Mouse (Mus musculus) right cerebral cortex, postnatal 25 days (tissue): Measurements from ENCODE around the gene Dkk1.
A peak's percentile ranks its signal among the peaks of the same experiment; 100 is the strongest.
"Not testable (repeated sequence)": the region's sequence is repeated elsewhere in the genome, so short reads cannot be mapped to it uniquely, and the experiment has no call there.

ENCODE experiments used
- DNase-seq: peaks from one replicate; pipeline ENCODE4 v3.0.0; 2022

Dkk1 gene

GRCm38 (mm10) chr19:30549044-30549853, at the start of gene Dkk1:
Gene Dkk1, minus strand, starts transcription at chr19:30549665.
- no peak for DNase-seq

- DNase-seq = no peak
These were observed 36.9 kb upstream of the Dkk1 start for GRCm38 (mm10) chr19:30586366-30586765.

GRCm38 (mm10) chr19:30564516-30564915, 15.1 kb upstream of the Dkk1 start:
- DNase-seq = no peak

- no peak for DNase-seq
These were observed 14.4 kb upstream of the Dkk1 start for GRCm38 (mm10) chr19:30563876-30564275.

GRCm38 (mm10) chr19:30558024-30558423, 8.6 kb upstream of the Dkk1 start:
- DNase-seq = no peak

GRCm38 (mm10) chr19:30554467-30554881, 5.0 kb upstream of the Dkk1 start:
- DNase-seq = peak; percentile 51

GRCm38 (mm10) chr19:30553740-30554139, 4.3 kb upstream of the Dkk1 start:
- DNase-seq = no peak

GRCm38 (mm10) chr19:30552260-30552659, 2.8 kb upstream of the Dkk1 start:
- no peak for DNase-seq

- no peak for DNase-seq
These were observed 586 bp upstream of the Dkk1 start for GRCm38 (mm10) chr19:30549854-30550647.

- DNase-seq = peak; percentile 10
These were observed 938 bp downstream of the Dkk1 start for GRCm38 (mm10) chr19:30548411-30549043.

GRCm38 (mm10) chr19:30539365-30539941, 10.0 kb downstream of the Dkk1 start:
- DNase-seq = not testable (repeated sequence)

- no peak for DNase-seq
These were observed 32.7 kb downstream of the Dkk1 start for GRCm38 (mm10) chr19:30516771-30517170.

- DNase-seq = no peak
These were observed 39.0 kb downstream of the Dkk1 start for GRCm38 (mm10) chr19:30510481-30510880.

GRCm38 (mm10) chr19:30505497-30505896, 44.0 kb downstream of the Dkk1 start:
- no peak for DNase-seq
